ENCODE assay signal across 8 mouse cellular contexts in genomic region chr2:79256880-79257279, GRCm38 (mm10). TPM values are rescaled to one million over a fixed set of nuclear protein-coding genes. Genes with fewer than 3 reads are reported as not detected.
DNase-seq lines count a peak whose midpoint lies in the region; ATAC-seq and TF ChIP-seq lines count a peak whose summit lies in the region.

No protein-coding gene starts in this region.

- H3K27me3 ChIP-seq in stomach, embryonic 14.5 days (ENCODE audit: control insufficient read depth, insufficient read depth, low read length): no peaks in the 10 kb centered on the region
- no peaks in the 10 kb centered on the region for H3K27me3 ChIP-seq in stomach, postnatal 0 days (ENCODE audit: control insufficient read depth, insufficient read depth, low read length)
- H3K27me3 ChIP-seq in liver, embryonic 14.5 days (ENCODE audit: control insufficient read depth, insufficient read depth, low read length): no peaks in the 10 kb centered on the region; the same call in 1 of the 2 replicates
- no peaks in the 10 kb centered on the region for H3K27me3 ChIP-seq in stomach, embryonic 16.5 days (ENCODE audit: control insufficient read depth, insufficient read depth, low read length)

- H3K9me3 ChIP-seq in stomach, embryonic 14.5 days (ENCODE audit: control insufficient read depth, low read depth, low read length): no peaks in the 10 kb centered on the region
- no peaks in the 10 kb centered on the region for H3K9me3 ChIP-seq in stomach, postnatal 0 days (ENCODE audit: control insufficient read depth, low read length)
- no peaks in the 10 kb centered on the region for H3K9me3 ChIP-seq in liver, embryonic 14.5 days (ENCODE audit: control insufficient read depth, low read length)
- no peaks in the 10 kb centered on the region for H3K9me3 ChIP-seq in stomach, embryonic 16.5 days (replicated peaks; ENCODE audit: control insufficient read depth, low read length)

- no peak for ATAC-seq in stomach, embryonic 14.5 days (ENCODE audit: insufficient number of reproducible peaks, insufficient read depth, low FRiP score, low read depth)
- ATAC-seq in stomach, postnatal 0 days (ENCODE audit: low FRiP score, low TSS enrichment): no peak
- no peak for ATAC-seq in liver, embryonic 14.5 days (ENCODE audit: insufficient read depth)
- no peak for ATAC-seq in stomach, embryonic 16.5 days (ENCODE audit: insufficient read depth, low FRiP score)

- H3K4me3 ChIP-seq in stomach, embryonic 14.5 days (ENCODE audit: low read depth, low read length): no peak overlapping the region
- no peak overlapping the region; the same call in 1 of the 2 replicates for H3K4me3 ChIP-seq in stomach, postnatal 0 days (ENCODE audit: low read depth, low read length)
- H3K4me3 ChIP-seq in liver, embryonic 14.5 days (ENCODE audit: insufficient read depth in 1 of 2, low read depth in 2 of 2, low read length in 2 of 2): peak overlapping the region; percentile 96
- H3K4me3 ChIP-seq in stomach, embryonic 16.5 days (replicated peaks; ENCODE audit: low read length): peak overlapping the region; percentile 50

- H3K27ac ChIP-seq in stomach, embryonic 14.5 days (ENCODE audit: low read length): no peak overlapping the region
- no peak overlapping the region for H3K27ac ChIP-seq in stomach, postnatal 0 days (replicated peaks)
- H3K27ac ChIP-seq in liver, embryonic 14.5 days: peak overlapping the region; percentile 92
- no peak overlapping the region for H3K27ac ChIP-seq in stomach, embryonic 16.5 days (ENCODE audit: low read length)

- no peak for TF ChIP-seq CTCF in stomach, postnatal 0 days (IDR thresholded peaks at IDR 0.05; ENCODE audit: low read depth)
- TF ChIP-seq CTCF in liver, embryonic 14.5 days (IDR thresholded peaks at IDR 0.05; ENCODE audit: low read depth): no peak

- no peaks in the 10 kb centered on the region for H3K36me3 ChIP-seq in stomach, embryonic 14.5 days (ENCODE audit: control insufficient read depth, insufficient read depth, low read length)
- no peaks in the 10 kb centered on the region for H3K36me3 ChIP-seq in stomach, postnatal 0 days (ENCODE audit: control insufficient read depth, insufficient read depth, low read length)
- peaks cover 12% of the 10 kb centered on the region for H3K36me3 ChIP-seq in liver, embryonic 14.5 days (replicated peaks; ENCODE audit: control insufficient read depth, insufficient read depth, low read depth)
- H3K36me3 ChIP-seq in stomach, embryonic 16.5 days (ENCODE audit: control insufficient read depth, insufficient read depth, low read length): no peaks in the 10 kb centered on the region

- WGBS in stomach, embryonic 14.5 days: 29% methylated on average over 4 of the region's 4 CpGs
- WGBS in stomach, postnatal 0 days: 53% methylated on average over 4 of the region's 4 CpGs
- 10% methylated on average over 4 of the region's 4 CpGs for WGBS in liver, embryonic 14.5 days (ENCODE audit: insufficient replicate concordance)
- WGBS in stomach, embryonic 16.5 days: 47% methylated on average over 4 of the region's 4 CpGs

- intact Hi-C loops in heart, postnatal 25 days (cut with DNase I): no loop called here
- intact Hi-C loops in left cerebral cortex, postnatal 14 days (cut with DNase I): loop anchor here (5.0 to 10.0 kb wide), 2 partner anchors 300 to 1212 kb away; no protein-coding TSS in a partner anchor

- no peak overlapping the region for H3K9ac ChIP-seq in stomach, embryonic 14.5 days (replicated peaks; ENCODE audit: low read depth, low read length)
- no peak overlapping the region for H3K9ac ChIP-seq in stomach, postnatal 0 days (ENCODE audit: low read length)
- H3K9ac ChIP-seq in liver, embryonic 14.5 days (replicated peaks): peak overlapping the region; percentile 100
- no peak overlapping the region for H3K9ac ChIP-seq in stomach, embryonic 16.5 days (ENCODE audit: low read length)

- peaks cover 5% of the 10 kb centered on the region; the same call in 1 of the 2 replicates for H3K4me1 ChIP-seq in stomach, embryonic 14.5 days (ENCODE audit: control insufficient read depth, insufficient read depth, low read length)
- H3K4me1 ChIP-seq in stomach, postnatal 0 days (replicated peaks; ENCODE audit: control insufficient read depth, insufficient read depth): peaks cover 2% of the 10 kb centered on the region; the same call in 1 of the 2 replicates
- peaks cover 38 to 45% of the 10 kb centered on the region in 2 experiments for H3K4me1 ChIP-seq in liver, embryonic 14.5 days (replicated peaks; ENCODE audit: control insufficient read depth in 2 of 2, insufficient read depth in 2 of 2, low read length in 1 of 2)
- peaks cover 13% of the 10 kb centered on the region for H3K4me1 ChIP-seq in stomach, embryonic 16.5 days (ENCODE audit: control insufficient read depth, insufficient read depth, low read length)

- peak; percentile 12 for DNase-seq in heart, adult 8-10 months (ENCODE audit: low spot score)
- DNase-seq in heart, postnatal 25 days (ENCODE audit: low spot score): no peak
- no peak for DNase-seq in stomach, postnatal 0 days (ENCODE audit: low spot score)
- no peak for DNase-seq in liver, embryonic 14.5 days (ENCODE audit: low read depth in 3 of 3, low spot score in 3 of 3)
- DNase-seq in testis, postnatal 14 days (ENCODE audit: low spot score): no peak
- DNase-seq in left cerebral cortex, postnatal 14 days (ENCODE audit: low spot score in 2 of 2): no peak

- TF ChIP-seq EP300 in stomach, postnatal 0 days (optimal IDR thresholded peaks at IDR 0.05): no peak
- TF ChIP-seq EP300 in liver, embryonic 14.5 days (IDR thresholded peaks at IDR 0.05; ENCODE audit: low read depth): no peak

- 0 out of 2 replicates have a peak overlapping the region, but pooled peaks have one; percentile 88 for H3K4me2 ChIP-seq in stomach, embryonic 14.5 days (replicated peaks; ENCODE audit: low read depth, low read length)
- H3K4me2 ChIP-seq in stomach, postnatal 0 days (replicated peaks; ENCODE audit: low read depth): no peak overlapping the region
- peak overlapping the region; percentile 89 for H3K4me2 ChIP-seq in liver, embryonic 14.5 days (ENCODE audit: low read depth)
- H3K4me2 ChIP-seq in stomach, embryonic 16.5 days (ENCODE audit: low read depth, low read length): peak overlapping the region; percentile 94; the same call in 1 of the 2 replicates

RNA-seq across cellular contexts. Expression of gene Itga4, which starts 1.7 kb away (rescaled TPM):
- total RNA-seq in heart, adult 8-10 months (2022): 1 to 10 TPM; 1.1 to 2.7 (median 1.3) TPM
- total RNA-seq in heart, postnatal 25 days (2021): 1 to 10 TPM; 2.4 TPM
- 5.8 TPM in 2 replicates for polyA plus RNA-seq in stomach, embryonic 14.5 days (2014; fragmentation: Nextera tagmentation; extraction: Ambion mirVana)
- 1.3 TPM in 2 replicates for polyA plus RNA-seq in stomach, postnatal 0 days (2015; fragmentation: Nextera tagmentation; extraction: Ambion mirVana)
- 18.2 and 18.6 TPM in 2 replicates for polyA plus RNA-seq in liver, embryonic 14.5 days (2012; rRNA removed)
- polyA plus RNA-seq in liver, embryonic 14.5 days (2014; fragmentation: Nextera tagmentation; extraction: Ambion mirVana): 27.0 and 27.6 TPM in 2 replicates
- polyA plus RNA-seq in stomach, embryonic 16.5 days (2015; fragmentation: Nextera tagmentation; extraction: Ambion mirVana): 5.3 and 6.1 TPM in 2 replicates
- 10 to 100 TPM; 13.1 to 13.5 TPM for total RNA-seq in left cerebral cortex, postnatal 14 days (2021)

Comparison
In these comparisons a context has a peak if more than half of its experiments do, and no peak if none do; other contexts are left out.
1. H3K4me3 ChIP-seq: peak in liver, embryonic 14.5 days (2 of 2) and stomach, embryonic 16.5 days (single experiment); none in stomach, embryonic 14.5 days (single experiment) and stomach, postnatal 0 days (single experiment).